Mouse (Mus musculus) gastrocnemius, adult 8-10 months (tissue): ENCODE measurements around the gene Cog5. TPM values are rescaled to one million over a fixed set of nuclear protein-coding genes. Genes with fewer than 3 reads are reported as not detected.

Experiments used
- DNase-seq, 2 experiments: peaks; one replicate each; pipeline ENCODE4 v3.0.0; 2022; ENCODE audit warnings: low spot score in 2 of 2
- total RNA-seq, 4 experiments: library from RNA; stranded (reverse); gene quantifications; 2 replicates each; pipeline ENCODE4 v1.2.4; 2022

Gene Cog5
- total RNA-seq, 4 experiments from 2014 or later: 33.3 to 44.0 (median 36.5) TPM

GRCm38 (mm10) chr12:31819520-31819919, 164.9 kb downstream of the Cog5 start:
- DNase-seq: no peak

DNA sequence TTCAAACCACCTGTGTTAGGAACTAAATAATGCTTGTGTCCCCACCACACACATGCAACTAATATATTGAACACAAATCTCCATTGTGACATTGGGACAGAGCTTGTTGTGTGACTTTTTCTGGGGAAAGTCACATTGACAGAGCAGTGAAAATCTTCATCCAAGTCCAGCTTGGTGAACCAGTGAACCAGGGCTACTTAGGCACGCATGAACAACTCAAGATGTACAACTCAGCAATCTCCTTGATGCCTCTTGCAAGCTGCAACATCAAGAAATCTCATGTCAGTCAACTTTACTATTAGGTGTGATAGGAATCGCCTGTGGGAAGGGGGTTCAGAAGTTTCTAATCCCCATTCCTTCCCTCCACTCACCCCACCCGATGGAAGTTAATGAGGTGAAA, 169.0 kb downstream of the Cog5 start:
- no peak for DNase-seq

- no peak for DNase-seq
These were observed 170.2 kb downstream of the Cog5 start for GRCm38 (mm10) chr12:31824831-31825230.

GRCm38 (mm10) chr12:31825821-31826220, 171.2 kb downstream of the Cog5 start:
- DNase-seq: no peak

- no peak for DNase-seq
These were observed 171.8 kb downstream of the Cog5 start for GRCm38 (mm10) chr12:31826476-31826875.

GRCm38 (mm10) chr12:31835480-31835879, 180.8 kb downstream of the Cog5 start:
- DNase-seq: no peak

DNA sequence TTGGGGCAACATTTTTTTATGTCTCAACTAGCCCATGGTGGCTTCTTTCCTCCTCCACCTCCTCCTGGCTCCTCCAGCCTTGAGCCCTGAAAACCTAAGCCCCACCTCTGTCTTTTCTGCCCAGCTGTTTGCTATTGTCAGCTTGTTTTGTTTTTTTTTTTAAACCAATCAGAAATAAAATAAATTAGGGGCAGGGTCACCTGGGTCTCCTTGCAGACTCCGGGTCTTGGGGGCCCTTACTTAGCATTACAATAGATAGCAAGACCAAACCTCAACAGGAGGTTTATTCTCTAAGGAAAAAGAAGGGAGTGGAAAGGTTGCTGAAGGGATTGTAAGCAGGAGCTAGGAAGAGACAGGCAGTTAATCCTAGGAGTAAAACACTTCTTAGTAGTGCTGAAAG, 181.5 kb downstream of the Cog5 start:
- no peak for DNase-seq

GRCm38 (mm10) chr12:31838521-31838920, 183.9 kb downstream of the Cog5 start:
- no peak for DNase-seq

DNA sequence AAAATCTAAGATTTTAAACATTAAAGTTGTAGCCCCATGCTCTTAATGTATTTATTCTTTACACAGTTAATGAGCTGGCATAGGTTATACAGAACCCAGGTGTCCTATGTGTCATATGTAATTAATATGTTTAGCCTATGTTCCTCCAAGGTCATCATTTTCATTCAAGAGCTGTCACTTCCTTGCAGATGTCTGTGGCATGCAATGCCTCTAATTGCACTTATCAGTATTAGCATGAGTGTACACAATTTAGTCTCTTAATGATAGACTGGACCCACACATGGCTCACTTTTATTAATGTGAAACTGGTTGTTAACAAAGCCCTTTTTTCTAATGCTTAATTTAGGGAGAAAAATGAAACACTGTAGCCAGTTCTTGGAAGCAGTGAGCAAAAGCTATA, 184.6 kb downstream of the Cog5 start:
- no peak for DNase-seq

- DNase-seq: no peak
These were observed 191.4 kb downstream of the Cog5 start for GRCm38 (mm10) chr12:31846077-31846476.

GRCm38 (mm10) chr12:31848630-31849415, 194.2 kb downstream of the Cog5 start:
- DNase-seq: peak; percentile 43 to 76

GRCm38 (mm10) chr12:31849601-31850000, 194.9 kb downstream of the Cog5 start:
- DNase-seq: no peak

- no peak for DNase-seq
These were observed 199.4 kb downstream of the Cog5 start for GRCm38 (mm10) chr12:31854039-31854438.

DNA sequence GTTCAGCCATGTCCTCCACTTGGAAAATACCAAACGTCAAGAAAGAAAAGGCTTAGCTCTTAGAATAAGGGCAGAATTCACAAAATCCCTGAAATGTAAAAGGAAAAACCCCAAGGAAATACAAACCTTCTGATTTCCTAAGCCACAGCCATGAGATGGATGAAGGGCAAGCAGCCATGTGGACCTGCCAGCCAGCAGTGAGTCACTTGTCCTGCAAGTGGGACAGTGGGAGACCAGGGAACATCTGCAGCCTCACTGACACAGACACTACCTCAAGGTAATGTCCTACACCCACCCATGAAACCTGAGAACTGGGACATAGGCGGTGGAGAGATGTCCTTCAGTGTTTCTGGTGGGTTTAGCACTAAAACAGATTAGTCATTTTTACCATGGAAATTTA, 200.1 kb downstream of the Cog5 start:
- no peak for DNase-seq

DNA sequence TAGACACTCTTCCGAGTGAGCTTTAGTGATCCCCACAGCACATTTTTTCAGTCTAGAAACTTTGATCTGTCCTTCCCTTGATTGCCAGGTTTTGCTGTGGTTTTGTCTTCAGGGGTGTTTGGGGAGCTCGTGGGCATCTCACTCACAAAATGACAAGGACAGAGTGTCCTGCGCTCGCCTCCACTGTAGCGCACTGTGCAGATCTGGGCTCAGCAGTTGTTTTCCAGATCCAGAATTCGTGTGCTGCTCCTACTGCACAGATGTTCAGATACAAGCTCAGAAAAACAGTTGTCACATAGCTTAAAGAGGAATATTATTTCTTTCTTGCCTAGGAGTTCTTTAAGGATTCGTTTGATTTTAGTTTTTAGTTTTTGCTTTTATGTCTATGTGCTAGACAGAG, 203.1 kb downstream of the Cog5 start:
- no peak for DNase-seq

DNA sequence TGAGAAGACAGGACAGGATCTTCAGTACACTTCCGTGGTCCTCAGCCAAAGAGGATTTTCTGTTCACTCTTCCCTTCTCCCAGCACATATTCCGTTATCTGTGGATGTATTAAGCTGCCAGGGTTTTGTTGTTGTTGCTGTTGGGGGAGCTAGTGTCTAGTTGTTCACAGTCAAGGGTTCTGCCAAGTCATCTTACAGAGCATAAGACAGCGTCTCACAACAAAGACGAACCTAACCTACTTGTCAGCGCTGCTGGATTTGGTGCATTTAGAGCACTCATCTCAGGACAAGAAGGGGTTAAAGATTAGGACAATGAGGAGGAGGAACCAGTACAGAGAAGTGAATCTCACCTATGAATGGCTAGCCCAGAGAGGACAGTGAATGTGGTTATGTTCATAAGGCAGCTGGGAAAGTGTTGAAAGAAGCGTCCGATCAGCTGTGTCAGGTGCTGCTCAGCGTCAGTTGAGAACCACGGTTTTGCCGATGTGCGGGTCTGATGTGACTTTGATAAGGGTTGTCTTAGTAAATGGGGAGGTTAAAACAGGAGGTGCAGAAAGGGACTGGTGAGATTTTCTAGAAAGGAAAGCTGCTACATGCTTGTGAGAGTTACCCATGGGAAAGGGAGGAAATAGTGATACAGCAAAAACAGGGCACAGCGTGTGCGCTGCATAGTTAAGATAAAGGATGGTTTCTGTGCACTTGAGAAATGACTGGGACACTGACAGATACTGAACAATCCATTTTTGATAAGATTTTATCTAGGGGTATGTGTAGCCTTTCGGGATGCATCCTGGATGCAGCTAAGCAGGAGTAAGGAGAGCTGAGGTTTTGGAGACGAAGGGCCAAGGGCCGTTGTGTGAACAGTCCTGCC, 208.2 kb downstream of the Cog5 start:
- DNase-seq: no peak

- DNase-seq: no peak
These were observed 222.1 kb downstream of the Cog5 start for GRCm38 (mm10) chr12:31876775-31877174.

DNA sequence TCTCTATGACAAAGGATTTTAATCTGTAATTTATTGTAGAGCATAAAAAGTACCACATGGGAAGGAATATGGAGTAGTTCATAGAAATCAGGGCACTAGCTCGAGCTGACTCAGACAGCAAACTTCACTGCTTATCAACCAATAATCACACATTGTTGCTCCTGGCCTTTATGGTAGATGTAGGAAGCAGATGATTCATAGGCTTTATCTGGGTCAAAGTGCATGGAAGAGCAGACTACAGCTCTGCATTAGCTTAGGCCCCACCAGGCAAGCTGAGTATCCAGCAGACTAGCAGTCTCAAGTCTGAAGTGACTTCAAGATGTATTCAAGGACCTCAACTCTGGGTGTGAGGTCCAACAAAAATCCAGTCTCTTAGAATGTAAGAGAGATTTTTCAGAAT, 228.1 kb downstream of the Cog5 start:
- no peak for DNase-seq

- no peak for DNase-seq
These were observed 229.7 kb downstream of the Cog5 start for GRCm38 (mm10) chr12:31884365-31884764.

GRCm38 (mm10) chr12:31885084-31885483, 230.4 kb downstream of the Cog5 start:
- DNase-seq: no peak

DNA sequence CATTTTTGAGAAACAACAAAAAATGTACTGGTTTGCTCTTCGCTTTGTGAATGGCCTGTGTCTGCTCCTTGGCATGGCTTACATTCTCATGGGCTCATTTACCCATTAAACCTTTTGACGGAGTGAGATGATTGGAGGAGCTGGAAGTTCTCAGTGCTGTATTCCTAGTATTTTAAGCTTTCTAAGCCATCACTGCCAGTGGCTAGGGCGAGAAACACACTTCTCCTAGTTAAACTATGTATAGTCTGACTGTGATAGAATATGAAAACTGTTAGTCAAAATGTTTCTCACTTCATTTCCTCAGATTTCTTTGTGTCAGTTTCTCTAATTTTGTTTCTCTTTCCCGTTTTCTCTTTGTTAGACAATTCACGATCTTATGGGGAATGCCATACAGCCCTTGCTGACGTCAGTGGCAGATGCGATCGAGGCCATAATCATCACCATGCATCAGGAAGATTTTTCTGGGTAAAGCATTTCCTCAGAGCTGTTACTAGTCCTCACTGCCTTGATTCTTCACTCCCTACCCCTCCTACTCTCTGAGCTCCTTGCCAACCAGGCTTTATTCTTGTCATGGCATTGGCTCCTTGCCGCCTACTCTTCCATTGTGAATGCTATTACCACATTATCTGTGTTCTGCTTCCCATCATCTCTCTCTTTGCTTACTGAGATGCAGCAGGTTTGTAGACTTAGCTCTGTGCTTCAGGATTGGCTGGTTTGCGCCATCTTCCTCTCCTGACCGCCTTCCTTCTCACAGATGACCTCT, 231.4 kb downstream of the Cog5 start:
- DNase-seq: no peak

- DNase-seq: no peak
These were observed 236.0 kb downstream of the Cog5 start for GRCm38 (mm10) chr12:31890685-31891084.
